10 mouse cellular contexts compared by ENCODE assay signal in genomic region chr10:71302490-71302889, GRCm38 (mm10). TPM values are rescaled to one million over a fixed set of nuclear protein-coding genes. Genes with fewer than 3 reads are reported as not detected.
DNase-seq lines count a peak whose midpoint lies in the region; ATAC-seq and TF ChIP-seq lines count a peak whose summit lies in the region.
"Had no signal": no experiment of that assay in that cellular context is flagged by ENCODE, and none has a peak within 500 bp of the region (broad histone marks: within the 10 kb centered on the region; RNA-seq: fewer than 3 reads in every experiment).

No protein-coding gene starts in this region.

- peak; percentile 39 for DNase-seq in forebrain, embryonic 14.5 days (ENCODE audit: low spot score)
- no peak for DNase-seq in forebrain, embryonic 11.5 days (ENCODE audit: low spot score)
- peak; percentile 25 for DNase-seq in midbrain, postnatal 0 days (ENCODE audit: low spot score)
- DNase-seq in kidney, postnatal 36 days, result peak; percentile 45 to 63
- DNase-seq in thymus, postnatal 36 days, result peak; percentile 47 to 49

- H3K9ac ChIP-seq in forebrain, embryonic 14.5 days (ENCODE audit: low read length), result no peak overlapping the region
- H3K9ac ChIP-seq in forebrain, embryonic 11.5 days (ENCODE audit: low read length), result no peak overlapping the region
- H3K9ac ChIP-seq in midbrain, postnatal 0 days (replicated peaks; ENCODE audit: low read length, poor library complexity, severe bottlenecking), result no peak overlapping the region
- no peak overlapping the region for H3K9ac ChIP-seq in midbrain, embryonic 13.5 days (replicated peaks)
- H3K9ac ChIP-seq in intestine, embryonic 16.5 days (ENCODE audit: low read depth, low read length), result no peak overlapping the region

- H3K27ac ChIP-seq in forebrain, embryonic 14.5 days (ENCODE audit: low read depth, low read length), result no peak overlapping the region
- H3K27ac ChIP-seq in forebrain, embryonic 11.5 days (ENCODE audit: low read depth, low read length), result no peak overlapping the region
- no peak overlapping the region for H3K27ac ChIP-seq in midbrain, postnatal 0 days (ENCODE audit: low read depth, low read length)
- no peak overlapping the region for H3K27ac ChIP-seq in midbrain, embryonic 13.5 days
- H3K27ac ChIP-seq in intestine, embryonic 16.5 days (ENCODE audit: low read length), result no peak overlapping the region
- H3K27ac ChIP-seq: macrophage had no signal

- no peak overlapping the region for H3K4me2 ChIP-seq in forebrain, embryonic 14.5 days (ENCODE audit: low read length)
- H3K4me2 ChIP-seq in forebrain, embryonic 11.5 days (ENCODE audit: low read depth, low read length, severe bottlenecking), result no peak overlapping the region
- H3K4me2 ChIP-seq in midbrain, postnatal 0 days (ENCODE audit: low read depth, low read length, poor library complexity, severe bottlenecking), result no peak overlapping the region
- no peak overlapping the region for H3K4me2 ChIP-seq in midbrain, embryonic 13.5 days (replicated peaks)
- H3K4me2 ChIP-seq in intestine, embryonic 16.5 days (ENCODE audit: low read depth, low read length), result no peak overlapping the region

- ATAC-seq in forebrain, embryonic 14.5 days, result no peak
- no peak for ATAC-seq in forebrain, embryonic 11.5 days (replicated peaks; ENCODE audit: low FRiP score)
- no peak for ATAC-seq in midbrain, postnatal 0 days (ENCODE audit: low FRiP score)
- no peak for ATAC-seq in midbrain, embryonic 13.5 days
- no peak for ATAC-seq in cerebellum, adult (ENCODE audit: insufficient number of reproducible peaks, low FRiP score, low TSS enrichment)
- ATAC-seq in intestine, embryonic 16.5 days, result no peak

- H3K4me1 ChIP-seq in forebrain, embryonic 14.5 days (ENCODE audit: control insufficient read depth, insufficient read depth, low read length), result no peaks in the 10 kb centered on the region
- H3K4me1 ChIP-seq in forebrain, embryonic 11.5 days (replicated peaks; ENCODE audit: control insufficient read depth, insufficient read depth, low read length), result no peaks in the 10 kb centered on the region
- H3K4me1 ChIP-seq in midbrain, postnatal 0 days (ENCODE audit: insufficient read depth, low read length), result no peaks in the 10 kb centered on the region
- H3K4me1 ChIP-seq in midbrain, embryonic 13.5 days (replicated peaks), result no peaks in the 10 kb centered on the region
- H3K4me1 ChIP-seq in intestine, embryonic 16.5 days (ENCODE audit: control insufficient read depth, insufficient read depth, low read length), result 0 out of 2 replicates have a peak, but pooled peaks cover 2% of the 10 kb centered on the region

- 28% methylated on average over 5 of the region's 5 CpGs for WGBS in forebrain, embryonic 14.5 days
- WGBS in forebrain, embryonic 11.5 days, result 31% methylated on average over 5 of the region's 5 CpGs
- WGBS in midbrain, postnatal 0 days, result 21% methylated on average over 5 of the region's 5 CpGs
- 25% methylated on average over 5 of the region's 5 CpGs for WGBS in midbrain, embryonic 13.5 days
- WGBS in intestine, embryonic 16.5 days, result 24% methylated on average over 5 of the region's 5 CpGs

- H3K36me3 ChIP-seq in forebrain, embryonic 14.5 days (ENCODE audit: control insufficient read depth, insufficient read depth, low read length), result no peaks in the 10 kb centered on the region
- no peaks in the 10 kb centered on the region for H3K36me3 ChIP-seq in forebrain, embryonic 11.5 days (ENCODE audit: control insufficient read depth, insufficient read depth, low read length)
- H3K36me3 ChIP-seq in midbrain, postnatal 0 days (ENCODE audit: insufficient read depth, low read length), result no peaks in the 10 kb centered on the region
- no peaks in the 10 kb centered on the region for H3K36me3 ChIP-seq in midbrain, embryonic 13.5 days
- no peaks in the 10 kb centered on the region for H3K36me3 ChIP-seq in intestine, embryonic 16.5 days (ENCODE audit: control insufficient read depth, insufficient read depth, low read length)
- H3K36me3 ChIP-seq: G1E had no signal

- no peaks in the 10 kb centered on the region for H3K9me3 ChIP-seq in forebrain, embryonic 14.5 days (replicated peaks; ENCODE audit: control insufficient read depth, low read length)
- no peaks in the 10 kb centered on the region for H3K9me3 ChIP-seq in forebrain, embryonic 11.5 days (ENCODE audit: control insufficient read depth, low read length)
- H3K9me3 ChIP-seq in midbrain, postnatal 0 days (ENCODE audit: low read length), result no peaks in the 10 kb centered on the region
- H3K9me3 ChIP-seq in midbrain, embryonic 13.5 days, result no peaks in the 10 kb centered on the region
- no peaks in the 10 kb centered on the region for H3K9me3 ChIP-seq in intestine, embryonic 16.5 days (ENCODE audit: control insufficient read depth, low read length)
- H3K9me3 ChIP-seq: G1E had no signal

- H3K27me3 ChIP-seq in forebrain, embryonic 14.5 days (replicated peaks; ENCODE audit: control insufficient read depth, insufficient read depth, low read length), result no peaks in the 10 kb centered on the region
- H3K27me3 ChIP-seq in forebrain, embryonic 11.5 days (ENCODE audit: control insufficient read depth, insufficient read depth, low read length), result no peaks in the 10 kb centered on the region
- no peaks in the 10 kb centered on the region for H3K27me3 ChIP-seq in midbrain, postnatal 0 days (ENCODE audit: insufficient read depth, low read length)
- H3K27me3 ChIP-seq in midbrain, embryonic 13.5 days, result no peaks in the 10 kb centered on the region
- H3K27me3 ChIP-seq in intestine, embryonic 16.5 days (replicated peaks; ENCODE audit: control insufficient read depth, insufficient read depth, low read length), result no peaks in the 10 kb centered on the region

- peak; percentile 53 for TF ChIP-seq CTCF in midbrain, postnatal 0 days (IDR thresholded peaks at IDR 0.05)

- H3K4me3 ChIP-seq in forebrain, embryonic 14.5 days (ENCODE audit: low read depth, low read length), result no peak overlapping the region
- H3K4me3 ChIP-seq in forebrain, embryonic 11.5 days (ENCODE audit: low read depth, low read length), result no peak overlapping the region
- no peak overlapping the region for H3K4me3 ChIP-seq in midbrain, postnatal 0 days (ENCODE audit: low read depth, low read length)
- no peak overlapping the region for H3K4me3 ChIP-seq in midbrain, embryonic 13.5 days (replicated peaks)
- H3K4me3 ChIP-seq in intestine, embryonic 16.5 days (ENCODE audit: low read length), result no peak overlapping the region

RNA-seq across cellular contexts. Expression of gene Ube2d1, which starts 17.4 kb away (rescaled TPM):
- 239 and 264 TPM in 2 replicates for polyA plus RNA-seq in forebrain, embryonic 14.5 days (2014; fragmentation: Nextera tagmentation; extraction: Ambion mirVana)
- 139 and 150 TPM in 2 replicates for polyA plus RNA-seq in forebrain, embryonic 11.5 days (2014; fragmentation: Nextera tagmentation; extraction: Ambion mirVana)
- total RNA-seq in midbrain, postnatal 0 days (2014; rRNA removed), result 91.4 and 100 TPM in 2 replicates
- 175 and 179 TPM in 2 replicates for polyA plus RNA-seq in midbrain, postnatal 0 days (2015; fragmentation: Nextera tagmentation; extraction: Ambion mirVana)
- polyA plus RNA-seq in midbrain, embryonic 13.5 days (2015; fragmentation: Nextera tagmentation; extraction: Ambion mirVana), result 173 and 176 TPM in 2 replicates
- 43.7 and 45.0 TPM in 2 replicates for polyA plus RNA-seq in intestine, embryonic 16.5 days (2015; fragmentation: Nextera tagmentation; extraction: Ambion mirVana)
- polyA plus RNA-seq: G1E had no signal

RNA-seq across cellular contexts. Expression of gene Cisd1, which starts 42.3 kb away (rescaled TPM):
- polyA plus RNA-seq in forebrain, embryonic 14.5 days (2014; fragmentation: Nextera tagmentation; extraction: Ambion mirVana), result 259 and 279 TPM in 2 replicates
- 137 and 139 TPM in 2 replicates for polyA plus RNA-seq in forebrain, embryonic 11.5 days (2014; fragmentation: Nextera tagmentation; extraction: Ambion mirVana)
- 92.1 and 121 TPM in 2 replicates for total RNA-seq in midbrain, postnatal 0 days (2014; rRNA removed)
- polyA plus RNA-seq in midbrain, postnatal 0 days (2015; fragmentation: Nextera tagmentation; extraction: Ambion mirVana), result 378 and 395 TPM in 2 replicates
- 222 and 228 TPM in 2 replicates for polyA plus RNA-seq in midbrain, embryonic 13.5 days (2015; fragmentation: Nextera tagmentation; extraction: Ambion mirVana)
- 125 and 134 TPM in 2 replicates for polyA plus RNA-seq in intestine, embryonic 16.5 days (2015; fragmentation: Nextera tagmentation; extraction: Ambion mirVana)

RNA-seq across cellular contexts. Expression of gene Ipmk, which starts 45.1 kb away (rescaled TPM):
- polyA plus RNA-seq in forebrain, embryonic 14.5 days (2014; fragmentation: Nextera tagmentation; extraction: Ambion mirVana), result 16.2 and 17.7 TPM in 2 replicates
- 25.8 and 26.4 TPM in 2 replicates for polyA plus RNA-seq in forebrain, embryonic 11.5 days (2014; fragmentation: Nextera tagmentation; extraction: Ambion mirVana)
- total RNA-seq in midbrain, postnatal 0 days (2014; rRNA removed), result 21.7 and 28.0 TPM in 2 replicates
- polyA plus RNA-seq in midbrain, postnatal 0 days (2015; fragmentation: Nextera tagmentation; extraction: Ambion mirVana), result 12.8 and 14.6 TPM in 2 replicates
- polyA plus RNA-seq in midbrain, embryonic 13.5 days (2015; fragmentation: Nextera tagmentation; extraction: Ambion mirVana), result 16.3 and 17.7 TPM in 2 replicates
- 25.4 and 32.6 TPM in 2 replicates for polyA plus RNA-seq in intestine, embryonic 16.5 days (2015; fragmentation: Nextera tagmentation; extraction: Ambion mirVana)
